Mouse (Mus musculus): ENCODE measurements around the gene Ccz1. TPM values are rescaled to one million over a fixed set of nuclear protein-coding genes. Genes with fewer than 3 reads are reported as not detected.

Ccz1 gene
- total RNA-seq, 2 experiments from 2014 or later = 39.7 to 43.7 TPM

GRCm38 (mm10) chr5:143959551-143959950 lies 55.1 kb downstream of the Ccz1 start:
- no peak for DNase-seq
- TF ChIP-seq CTCF (IDR thresholded peaks at IDR 0.05) = no peak
- no peak overlapping the region for H3K27ac ChIP-seq
- H3K4me3 ChIP-seq = no peak overlapping the region
- intact Hi-C loops (cut with DNase I) = no loop called here

- no peak for TF ChIP-seq CTCF (IDR thresholded peaks at IDR 0.05)
- no peak for DNase-seq
- intact Hi-C loops (cut with DNase I) = no loop called here
- Histone ChIP-seq H3K4me3 (no peak overlapping the region), H3K27ac (no peak overlapping the region)
These were observed 57.6 kb downstream of the Ccz1 start for GRCm38 (mm10) chr5:143957101-143957500.

GRCm38 (mm10) chr5:143950016-143950415 lies 64.7 kb downstream of the Ccz1 start:
- TF ChIP-seq CTCF (IDR thresholded peaks at IDR 0.05) = no peak
- DNase-seq = no peak

GRCm38 (mm10) chr5:143948361-143948760 lies 66.3 kb downstream of the Ccz1 start:
- intact Hi-C loops (cut with DNase I) = no loop called here
- TF ChIP-seq CTCF (IDR thresholded peaks at IDR 0.05) = no peak
- no peak overlapping the region for H3K27ac ChIP-seq
- H3K4me3 ChIP-seq = no peak overlapping the region
- DNase-seq = no peak

More at GRCm38 (mm10) chr5:143950016-143950415, 64.7 kb downstream of the Ccz1 start:
- H3K4me3 ChIP-seq = no peak overlapping the region
- no peak overlapping the region for H3K27ac ChIP-seq
- intact Hi-C loops (cut with DNase I) = no loop called here

- Histone ChIP-seq H3K4me3 (no peak overlapping the region), H3K27ac (no peak overlapping the region)
- intact Hi-C loops (cut with DNase I) = no loop called here
- TF ChIP-seq CTCF (IDR thresholded peaks at IDR 0.05) = no peak
- DNase-seq = no peak
These were observed 71.2 kb downstream of the Ccz1 start for GRCm38 (mm10) chr5:143943231-143944125.

GRCm38 (mm10) chr5:143941588-143941987 lies 73.1 kb downstream of the Ccz1 start:
- Histone ChIP-seq H3K27ac (no peak overlapping the region), H3K4me3 (no peak overlapping the region)
- no peak for TF ChIP-seq CTCF (IDR thresholded peaks at IDR 0.05)
- intact Hi-C loops (cut with DNase I) = no loop called here
- DNase-seq = no peak

Other genes with a start within 250 kb of the Ccz1 start
- gene Eif2ak1, start 197.1 kb downstream of the Ccz1 start, total RNA-seq (2021) = 10 to 100 TPM; 26.2 to 26.3 TPM
- not detected for gene Ankrd61, start 117.2 kb downstream of the Ccz1 start, total RNA-seq (2021)
- gene Aimp2, start 105.0 kb downstream of the Ccz1 start, total RNA-seq (2021) = 100 to 1,000 TPM in 1 of 2 experiments, 10 to 100 TPM in 1; 92.4 to 118 TPM
- gene Pms2, start 104.9 kb downstream of the Ccz1 start, total RNA-seq (2021) = 1 to 10 TPM; 3.5 to 4.7 TPM
- not detected for gene Gm42421, start 86.7 kb downstream of the Ccz1 start, total RNA-seq (2021)
- gene Rsph10b, start 81.8 kb downstream of the Ccz1 start, total RNA-seq (2021) = under 1 TPM; 0.31 to 0.84 TPM
- gene Ocm, start 11.8 kb upstream of the Ccz1 start, total RNA-seq (2021) = not detected
- gene Lmtk2, start 85.6 kb upstream of the Ccz1 start, total RNA-seq (2021) = 10 to 100 TPM; 24.7 to 25.0 TPM
- not detected for gene Bhlha15, start 175.4 kb upstream of the Ccz1 start, total RNA-seq (2021)
- gene Tecpr1, start 208.7 kb upstream of the Ccz1 start, total RNA-seq (2021) = 10 to 100 TPM; 15.4 to 19.1 TPM
- 10 to 100 TPM; 36.4 to 45.7 TPM for gene Bri3, start 229.6 kb upstream of the Ccz1 start, total RNA-seq (2021)

Measured in gastrocnemius, adult 2 months (tissue).